Mouse (Mus musculus) brain, embryonic 14.5 days (tissue): Measurements from ENCODE around the gene Prss40. TPM values are rescaled to one million over a fixed set of nuclear protein-coding genes. Genes with fewer than 3 reads are reported as not detected.

Source experiments
- DNase-seq: peaks from one replicate; pipeline ENCODE4 v3.0.0-alpha.2; 2011; ENCODE audit warnings: low read depth
- CTCF ChIP-seq: fragments of 200-500 bp; IDR thresholded peaks from 2 replicates; pipeline ENCODE4 v1.5.1; 2012; ENCODE audit warnings: inconsistent platforms, mild to moderate bottlenecking, moderate library complexity, borderline replicate concordance; ENCODE audit not compliant: insufficient read depth, insufficient read length; ENCODE audit errors: extremely low read depth
- POLR2A ChIP-seq: fragments of 200-500 bp; IDR thresholded peaks from 2 replicates; pipeline ENCODE4 v1.6.1; 2012; ENCODE audit warnings: mild to moderate bottlenecking, inconsistent platforms, borderline replicate concordance; ENCODE audit not compliant: poor library complexity, insufficient read depth, insufficient read length, severe bottlenecking; ENCODE audit errors: extremely low read depth
- polyA plus RNA-seq: library from polyadenylated mRNA; depleted of rRNA; stranded (reverse); fragments of >200 nt; gene quantifications from 2 replicates; pipeline ENCODE4 v1.2.3, GENCODE M21; 2012; rRNA removed

The Prss40 gene
- polyA plus RNA-seq, 1 experiment = not detected

- TF ChIP-seq POLR2A (no peak), CTCF (no peak)
- no peak for DNase-seq
Measured at GRCm38 (mm10) chr1:34502991-34503390, 57.8 kb downstream of the Prss40 start.

Other genes with a start within 250 kb of the Prss40 start
- gene Ccdc115, start 121.3 kb downstream of the Prss40 start, polyA plus RNA-seq = 50.3 and 59.4 TPM in 2 replicates
- 32.4 and 34.6 TPM in 2 replicates for gene Imp4, start 121.1 kb downstream of the Prss40 start, polyA plus RNA-seq
- gene Ptpn18, start 101.2 kb downstream of the Prss40 start, polyA plus RNA-seq = 12.3 and 12.6 TPM in 2 replicates
- not detected in 2 replicates for gene Prss39, start 62.5 kb downstream of the Prss40 start, polyA plus RNA-seq
- 0.08 and 0.09 TPM in 2 replicates for gene Cfc1, start 25.3 kb downstream of the Prss40 start, polyA plus RNA-seq
- 19.4 and 30.0 TPM in 2 replicates for gene Amer3, start 18.7 kb upstream of the Prss40 start, polyA plus RNA-seq